Mouse (Mus musculus): ENCODE measurements around the gene Bach2. TPM values are rescaled to one million over a fixed set of nuclear protein-coding genes. Genes with fewer than 3 reads are reported as not detected.

The Bach2 gene
- total RNA-seq, 2 experiments from 2014 or later: 92.7 to 105 TPM

GRCm38 (mm10) chr4:32413063-32413462 is 174.5 kb downstream of the Bach2 start:
- intact Hi-C loops (cut with DNase I): loop anchor here (10.0 kb wide), 1 partner anchor 168 kb away; no protein-coding TSS in a partner anchor
- DNase-seq: no peak

- DNase-seq: no peak
- intact Hi-C loops (cut with DNase I): loop anchor here (10.0 kb wide), 1 partner anchor 169 kb away; no protein-coding TSS in a partner anchor
These were observed 174.9 kb downstream of the Bach2 start for GRCm38 (mm10) chr4:32413505-32413904.

- no peak for DNase-seq
- intact Hi-C loops (cut with DNase I): loop anchor here (10.0 kb wide), 1 partner anchor 170 kb away; no protein-coding TSS in a partner anchor
These were observed 176.4 kb downstream of the Bach2 start for GRCm38 (mm10) chr4:32414959-32415358.

- intact Hi-C loops (cut with DNase I): loop anchor here (10.0 kb wide), 1 partner anchor 173 kb away; no protein-coding TSS in a partner anchor
- DNase-seq: no peak
These were observed 179.3 kb downstream of the Bach2 start for GRCm38 (mm10) chr4:32417939-32418338.

GRCm38 (mm10) chr4:32421570-32421969 is 183.0 kb downstream of the Bach2 start:
- intact Hi-C loops (cut with DNase I): no loop called here
- DNase-seq: no peak

- no peak for DNase-seq
- intact Hi-C loops (cut with DNase I): no loop called here
These were observed 183.8 kb downstream of the Bach2 start for GRCm38 (mm10) chr4:32422427-32422826.

- no peak for DNase-seq
- intact Hi-C loops (cut with DNase I): no loop called here
These were observed 185.1 kb downstream of the Bach2 start for GRCm38 (mm10) chr4:32423667-32424066.

GRCm38 (mm10) chr4:32424434-32424833 is 185.8 kb downstream of the Bach2 start:
- no peak for DNase-seq
- intact Hi-C loops (cut with DNase I): no loop called here

- no peak for DNase-seq
- intact Hi-C loops (cut with DNase I): no loop called here
These were observed 186.5 kb downstream of the Bach2 start for GRCm38 (mm10) chr4:32425060-32425459.

GRCm38 (mm10) chr4:32425641-32426040 is 187.0 kb downstream of the Bach2 start:
- DNase-seq: no peak
- intact Hi-C loops (cut with DNase I): no loop called here

- intact Hi-C loops (cut with DNase I): no loop called here
- DNase-seq: no peak
These were observed 188.4 kb downstream of the Bach2 start for GRCm38 (mm10) chr4:32426779-32427577.

- intact Hi-C loops (cut with DNase I): no loop called here
- no peak for DNase-seq
These were observed 190.1 kb downstream of the Bach2 start for GRCm38 (mm10) chr4:32428738-32429137.

GRCm38 (mm10) chr4:32430136-32430535 is 191.5 kb downstream of the Bach2 start:
- intact Hi-C loops (cut with DNase I): loop anchor here (10.0 kb wide), 1 partner anchor 105 kb away; no protein-coding TSS in a partner anchor

GRCm38 (mm10) chr4:32430981-32431380 is 192.4 kb downstream of the Bach2 start:
- intact Hi-C loops (cut with DNase I): loop anchor here (10.0 kb wide), 1 partner anchor 104 kb away; no protein-coding TSS in a partner anchor
- DNase-seq: peak; percentile 16

More at GRCm38 (mm10) chr4:32430136-32430535, 191.5 kb downstream of the Bach2 start:
- no peak for DNase-seq

GRCm38 (mm10) chr4:32432271-32432781 is 193.7 kb downstream of the Bach2 start:
- DNase-seq: peak; percentile 37
- intact Hi-C loops (cut with DNase I): loop anchor here (10.0 kb wide), 1 partner anchor 102 kb away; no protein-coding TSS in a partner anchor

GRCm38 (mm10) chr4:32432945-32433344 is 194.3 kb downstream of the Bach2 start:
- no peak for DNase-seq
- intact Hi-C loops (cut with DNase I): loop anchor here (10.0 kb wide), 1 partner anchor 102 kb away; no protein-coding TSS in a partner anchor

GRCm38 (mm10) chr4:32434612-32435011 is 196.0 kb downstream of the Bach2 start:
- no peak for DNase-seq
- intact Hi-C loops (cut with DNase I): loop anchor here (10.0 kb wide), 1 partner anchor 100 kb away; no protein-coding TSS in a partner anchor

- peak; percentile 36 for DNase-seq
- intact Hi-C loops (cut with DNase I): loop anchor here (10.0 kb wide), 1 partner anchor 95 kb away; no protein-coding TSS in a partner anchor
These were observed 201.6 kb downstream of the Bach2 start for GRCm38 (mm10) chr4:32439974-32440739.

GRCm38 (mm10) chr4:32440740-32441072 is 202.1 kb downstream of the Bach2 start:
- intact Hi-C loops (cut with DNase I): no loop called here
- DNase-seq: peak; percentile 12

- intact Hi-C loops (cut with DNase I): no loop called here
- DNase-seq: no peak
These were observed 206.1 kb downstream of the Bach2 start for GRCm38 (mm10) chr4:32444671-32445196.

GRCm38 (mm10) chr4:32447850-32448249 is 209.2 kb downstream of the Bach2 start:
- DNase-seq: no peak
- intact Hi-C loops (cut with DNase I): no loop called here
